Mouse (Mus musculus) B cell, adult 62 days (primary cell): ENCODE results near the gene Med12l. TPM values are rescaled to one million over a fixed set of nuclear protein-coding genes. Genes with fewer than 3 reads are reported as not detected.

Experiments used
- total RNA-seq: library from RNA; stranded (reverse); gene quantifications from 4 replicates; pipeline ENCODE4 v1.2.4, GENCODE M21; 2023

Gene Med12l
- total RNA-seq = 0.42 to 1.5 TPM (median 1.0 TPM) in 4 replicates

DNA sequence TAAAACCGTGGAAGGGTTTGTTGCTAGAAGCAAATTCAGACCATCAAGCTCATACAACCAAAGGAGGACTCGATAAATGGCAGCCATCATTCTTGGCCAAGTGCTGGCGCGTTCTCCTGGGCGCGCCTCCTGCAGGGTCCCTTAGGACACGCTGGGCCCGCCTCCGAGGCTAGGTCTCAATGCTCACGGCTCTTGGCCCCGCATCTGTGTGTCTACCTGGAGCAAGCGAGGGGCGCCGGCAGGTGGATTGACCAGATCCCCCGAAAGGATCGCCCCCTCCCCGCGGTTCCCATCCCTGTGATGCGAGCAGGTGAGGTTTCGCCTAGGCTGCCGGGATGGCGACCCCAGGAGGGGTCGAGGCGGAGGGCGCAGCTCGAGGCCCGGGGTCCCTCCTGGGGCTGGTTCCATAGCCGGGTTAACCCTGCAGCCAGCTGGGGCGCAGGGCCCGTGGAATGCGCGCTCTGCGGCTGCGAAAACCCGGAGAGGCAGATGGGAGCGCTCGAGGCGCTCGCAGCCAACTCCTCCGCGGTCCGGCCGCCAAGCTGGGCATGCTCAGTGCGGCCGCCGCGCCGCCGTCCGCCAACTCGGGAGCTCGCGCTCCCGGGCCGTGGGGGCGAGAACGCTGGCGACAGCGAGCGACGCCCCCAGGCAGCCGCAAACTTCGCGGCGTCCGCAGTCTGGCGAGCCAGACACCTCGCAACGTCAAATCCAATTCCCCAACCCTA, at the start of gene Med12l:
Gene Med12l (plus strand): TSS at position 555 of the 725 bp plus-strand sequence.

GRCm38 (mm10) chr3:59101218-59101986, 95.8 kb downstream of the Med12l start, which contains the start of gene Gpr171:
Gene Gpr171, minus strand, starts transcription at chr3:59101821.

DNA sequence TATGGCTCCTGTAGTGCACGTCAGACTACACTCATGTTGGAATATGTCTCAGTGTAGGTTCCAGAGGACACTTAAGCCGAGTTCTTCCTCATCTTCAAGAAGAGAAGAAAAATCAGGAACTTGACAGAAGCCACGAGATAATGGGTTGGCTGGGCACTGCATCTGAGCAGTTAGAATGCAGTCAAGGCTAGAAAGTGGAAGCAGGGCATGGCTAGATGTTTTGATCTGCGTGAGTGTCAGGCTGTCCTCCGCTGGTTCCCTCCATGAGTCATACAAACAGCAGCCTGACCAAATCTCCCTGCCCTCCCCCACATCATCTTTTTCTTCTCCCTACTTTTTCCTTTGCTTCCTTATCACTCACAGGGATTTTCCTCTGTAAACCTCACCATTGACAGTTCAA, 147.8 kb downstream of the Med12l start, which contains the start of gene P2ry14:
Gene P2ry14 (minus strand): TSS at position 195 of the 400 bp plus-strand sequence.

GRCm38 (mm10) chr3:59194938-59195337, 189.3 kb downstream of the Med12l start, which contains the start of gene Gpr87:
Gene Gpr87, minus strand, starts transcription at chr3:59195104.

DNA sequence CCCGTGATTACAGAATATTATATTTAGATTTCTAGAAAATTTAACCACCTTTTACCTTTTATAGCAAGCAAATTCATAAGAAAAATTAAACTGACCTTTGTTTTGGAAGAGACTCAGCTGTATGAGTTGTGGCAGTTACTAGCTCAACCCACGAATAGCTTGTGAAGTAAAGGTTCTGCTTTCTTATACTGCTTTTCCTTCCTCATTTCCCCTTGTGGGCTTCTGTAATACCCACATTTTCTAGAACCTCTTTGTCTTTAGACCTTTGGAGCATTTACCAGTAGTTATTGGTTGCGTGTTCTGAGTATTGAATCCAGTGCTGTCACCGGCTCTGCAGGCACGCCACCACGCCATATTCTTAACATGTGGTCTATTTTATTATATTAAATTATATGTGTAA, 205.1 kb downstream of the Med12l start, which contains the start of gene P2ry13:
Gene P2ry13 (minus strand): TSS at position 156 of the 400 bp plus-strand sequence.

DNA sequence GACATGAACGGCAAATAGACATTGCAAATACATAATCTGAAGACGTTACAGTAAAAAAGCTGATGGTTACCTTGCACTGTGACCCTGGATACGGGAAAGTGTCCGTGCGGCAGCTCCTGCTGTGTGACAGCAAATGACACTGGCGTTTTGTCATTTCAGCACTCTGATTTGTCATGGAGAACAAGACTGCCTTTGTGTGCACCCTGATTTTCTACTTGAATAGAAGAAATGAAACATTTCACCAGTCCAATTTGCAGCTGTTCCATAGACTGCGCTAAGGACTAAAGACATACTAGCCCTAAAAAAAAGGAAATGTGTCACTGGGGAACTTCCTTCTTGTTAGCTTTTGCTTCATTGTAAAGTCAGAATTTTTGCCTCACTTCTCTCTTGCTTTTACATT, 257.1 kb downstream of the Med12l start, which contains the start of gene P2ry12:
Gene P2ry12 (minus strand): TSS at position 168 of the 400 bp plus-strand sequence.

DNA sequence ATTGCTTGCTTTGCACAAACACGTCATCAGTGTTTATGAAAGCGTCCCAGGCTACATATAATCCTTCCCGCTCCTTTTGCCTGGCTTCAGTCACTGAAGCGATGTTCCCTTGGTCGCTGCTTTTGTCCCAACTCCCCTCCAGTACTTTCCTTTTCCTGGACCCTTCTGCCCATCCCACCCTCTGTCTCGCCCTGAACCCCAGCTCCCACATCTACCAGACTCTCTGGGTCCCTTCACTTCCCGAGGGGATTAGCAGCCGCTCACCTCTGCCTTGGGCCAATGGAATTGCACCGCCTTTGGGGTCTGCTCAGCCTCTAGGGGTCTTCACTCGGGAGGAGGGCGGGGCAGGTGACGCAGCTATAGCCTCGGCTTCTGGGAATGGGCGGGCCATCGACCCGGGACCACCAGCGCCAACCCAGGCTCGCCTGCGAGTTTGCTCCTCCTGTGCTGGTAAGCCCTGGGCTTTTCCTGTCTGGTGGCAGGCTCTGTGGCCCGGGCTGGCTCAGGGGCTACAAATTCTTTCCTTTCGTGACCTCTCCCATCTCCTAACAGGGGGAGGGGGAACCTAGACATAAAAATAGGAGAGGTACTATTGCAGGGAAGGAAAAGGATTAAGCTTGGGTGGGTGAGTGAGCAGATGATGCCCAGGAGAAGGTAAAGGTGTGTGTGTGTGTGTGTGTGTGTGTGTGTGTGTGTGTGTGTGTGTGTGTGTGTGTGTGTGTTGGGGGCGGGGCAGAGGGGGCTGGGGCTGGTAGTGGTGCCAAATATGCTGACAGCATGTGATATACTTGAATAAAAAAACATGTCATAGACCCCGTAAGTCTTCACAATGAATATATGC, 338.7 kb downstream of the Med12l start, which contains the start of gene Igsf10:
Gene Igsf10 (minus strand): TSS at position 330 of the 841 bp plus-strand sequence.

Other genes with a start within 250 kb of the Med12l start
- not detected in 4 replicates for gene Mindy4b-ps, start 183.5 kb upstream of the Med12l start, total RNA-seq
- gene Clrn1, start 120.5 kb upstream of the Med12l start, total RNA-seq = not detected in 4 replicates
- 72.9 to 82.2 TPM (median 78.8 TPM) in 4 replicates for gene Gpr171, start 96.0 kb downstream of the Med12l start, total RNA-seq
- gene P2ry14, start 147.8 kb downstream of the Med12l start, total RNA-seq = 0.86 to 1.1 TPM (median 1.0 TPM) in 3 of 4 replicates, not detected in the other
- gene Gpr87, start 189.3 kb downstream of the Med12l start, total RNA-seq = not detected in 4 replicates
- gene P2ry13, start 205.1 kb downstream of the Med12l start, total RNA-seq = 0.67 to 2.1 TPM (median 1.6 TPM) in 4 replicates